Mouse (Mus musculus) heart, postnatal 36 days (tissue): ENCODE data around the gene Ficd. TPM values are rescaled to one million over a fixed set of nuclear protein-coding genes. Genes with fewer than 3 reads are reported as not detected.
"Not testable (repeated sequence)": the region's sequence is repeated elsewhere in the genome, so short reads cannot be mapped to it uniquely, and the experiment has no call there.

Experiments used
- DNase-seq, 2 experiments: peaks; one replicate each; pipeline ENCODE4 v3.0.0; 2021 to 2022
- intact Hi-C: fragments of 180-260 bp; cut with DNase I; formaldehyde crosslinking; loops from one replicate; pipeline ENCODE4 v1.15.1; 2025
- total RNA-seq, 2 experiments: library from RNA; stranded (reverse); gene quantifications; 2 replicates each; pipeline ENCODE4 v1.2.3; 2021

Ficd gene
- total RNA-seq, 2 experiments from 2014 or later = 7.2 to 8.1 TPM

DNA sequence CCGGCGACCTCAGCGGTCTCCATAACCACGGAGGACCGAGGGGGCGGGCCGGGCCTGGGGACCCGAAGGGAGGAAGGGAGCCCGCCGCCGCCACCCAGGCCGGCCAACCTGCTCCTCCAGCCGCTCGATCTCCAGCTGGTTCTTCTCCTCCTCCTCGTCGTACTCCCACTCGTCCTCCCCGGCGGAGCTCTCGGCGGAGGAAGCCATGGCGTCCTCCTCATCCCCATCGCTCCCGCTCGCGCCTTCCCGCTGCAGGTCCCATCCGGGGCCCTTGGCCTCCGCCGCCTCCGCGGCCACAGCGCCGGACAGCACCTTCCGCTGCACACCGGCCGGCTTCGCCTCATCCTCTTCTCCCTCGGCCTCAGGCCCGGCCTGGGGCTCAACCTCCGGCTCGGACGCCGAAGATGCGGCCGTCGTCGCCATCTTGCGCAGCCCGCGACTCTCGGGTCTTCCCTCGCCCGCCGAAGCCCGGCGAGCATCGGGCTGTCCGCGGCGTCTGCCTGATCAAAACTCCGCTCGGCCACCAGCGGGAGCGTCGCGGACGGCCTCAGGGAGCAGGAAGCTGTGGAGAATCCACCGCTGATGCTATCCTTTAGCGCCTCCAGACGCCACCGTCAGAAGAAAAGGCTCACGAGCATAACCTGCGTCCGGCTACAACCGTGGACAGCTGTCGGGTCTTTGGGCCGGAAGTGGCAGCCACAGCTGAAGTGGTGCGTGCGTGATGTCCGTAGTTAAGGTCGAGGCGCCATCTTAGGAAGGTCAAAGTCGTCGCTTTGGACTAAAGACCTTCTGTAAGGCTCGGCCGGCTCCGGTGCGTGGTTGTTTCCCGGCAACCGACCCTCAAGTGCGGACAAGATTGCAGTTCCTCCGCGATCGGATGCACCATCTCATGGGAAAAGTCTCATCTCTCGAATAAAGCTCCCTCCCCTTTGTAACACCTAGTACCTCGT, 35.9 kb downstream of the Ficd start:
- peak; percentile 85 to 94 for DNase-seq
- intact Hi-C loops = loop anchor here (2.0 kb wide), 1 partner anchor 35 kb away; no protein-coding TSS in a partner anchor

DNA sequence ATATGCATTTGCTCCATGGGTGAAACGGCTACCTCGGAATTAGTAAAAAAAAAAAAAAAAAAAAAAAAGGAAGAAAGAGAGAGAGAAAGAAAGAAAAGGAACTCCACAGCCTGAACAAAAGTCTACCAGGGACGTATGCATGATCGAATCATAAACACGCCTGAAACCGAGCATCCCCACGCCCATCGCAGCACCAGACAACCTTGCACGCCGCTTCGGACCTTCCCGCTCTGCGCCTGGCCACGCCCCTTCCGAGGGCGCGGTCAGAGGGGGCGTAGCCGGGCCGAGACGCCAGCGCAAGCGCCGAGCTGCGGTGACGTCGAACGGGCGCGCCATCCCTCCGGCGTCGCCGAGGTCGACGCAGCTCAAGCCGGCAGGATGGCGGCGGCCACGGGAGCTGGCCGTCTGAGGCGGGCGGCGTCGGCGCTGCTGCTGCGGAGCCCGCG, 36.9 kb downstream of the Ficd start, which contains the start of the genes Sart3 and Iscu:
Gene Sart3 (minus strand): TSS at position 61 of the 446 bp plus-strand sequence.
Gene Iscu (plus strand): TSS at position 299 of the 446 bp plus-strand sequence.
- intact Hi-C loops = no loop called here
- peak; percentile 97 for DNase-seq

DNA sequence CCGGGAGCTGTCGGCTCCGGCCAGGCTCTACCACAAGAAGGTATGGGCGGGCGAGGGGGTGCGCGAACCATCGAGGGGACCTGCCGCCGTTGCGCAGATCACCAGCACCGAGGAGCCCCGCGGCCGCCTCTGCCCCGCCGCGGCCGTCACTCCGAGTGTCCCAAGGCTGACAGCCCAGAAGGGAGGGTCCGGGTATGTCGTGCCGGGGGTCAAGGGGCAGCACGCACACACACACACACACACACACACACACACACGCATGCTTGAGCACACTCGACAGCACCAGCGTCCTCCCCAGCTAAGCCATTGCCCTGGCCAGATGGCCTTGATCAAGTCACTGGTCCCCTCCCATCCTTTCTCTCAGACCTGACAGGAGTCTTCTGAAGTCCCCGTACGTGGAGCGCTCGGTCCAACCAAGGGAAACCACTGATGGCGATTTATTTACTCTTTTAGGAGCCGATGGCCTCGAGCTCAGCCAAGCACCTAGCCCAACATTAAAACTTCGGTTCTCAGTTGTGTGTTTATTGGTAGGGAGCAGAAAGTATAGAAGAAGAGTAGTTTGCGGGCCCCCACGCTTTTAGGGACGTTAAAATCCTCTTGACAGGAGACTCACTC, 37.4 kb downstream of the Ficd start:
- no peak for DNase-seq
- intact Hi-C loops = loop anchor here (1.0 kb wide), 3 partner anchors 42 to 181 kb away; no protein-coding TSS in a partner anchor

DNA sequence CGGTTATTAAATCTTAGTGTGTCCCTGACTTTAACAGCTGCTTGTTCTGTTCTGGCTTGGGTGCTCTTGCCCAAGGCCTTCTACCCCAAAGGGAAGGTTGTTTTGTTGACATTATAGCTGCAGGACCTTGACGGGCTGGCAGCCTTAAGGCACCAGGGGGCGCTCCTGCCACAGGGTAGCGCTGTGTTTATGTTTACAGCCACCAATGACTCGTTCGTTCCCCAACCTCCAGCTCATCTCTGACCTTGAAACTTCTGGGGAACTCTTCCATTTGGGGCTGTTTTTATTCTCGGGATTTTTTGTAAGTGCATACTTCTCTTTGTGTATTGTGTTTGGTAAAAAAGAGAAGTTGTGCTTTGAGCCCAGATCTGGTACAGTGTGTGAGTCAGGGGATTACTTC, 38.1 kb downstream of the Ficd start:
- intact Hi-C loops = loop anchor here (1.0 kb wide), 3 partner anchors 42 to 181 kb away; no protein-coding TSS in a partner anchor
- peak; percentile 90 to 92 for DNase-seq

DNA sequence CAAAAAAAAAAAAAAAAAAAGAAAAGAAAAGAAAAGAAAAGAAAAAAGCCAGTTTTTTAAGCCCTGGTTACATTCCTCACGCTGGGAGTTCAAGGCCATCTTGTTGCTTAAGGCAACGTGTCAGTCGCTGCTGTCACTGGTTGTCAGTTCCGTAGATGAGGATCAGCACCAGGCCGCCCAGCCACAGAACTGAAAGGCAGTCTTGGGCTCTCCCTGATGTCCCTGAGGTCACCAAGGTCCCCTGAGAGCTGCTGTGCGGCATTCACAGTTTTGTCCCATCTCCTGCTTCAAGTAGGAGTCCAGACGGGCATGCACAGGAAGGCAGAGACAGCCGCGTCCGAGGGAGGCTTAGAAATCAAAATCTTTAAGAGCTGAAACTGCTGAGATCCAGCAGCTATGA, 40.0 kb downstream of the Ficd start:
- intact Hi-C loops = no loop called here
- DNase-seq = no peak

DNA sequence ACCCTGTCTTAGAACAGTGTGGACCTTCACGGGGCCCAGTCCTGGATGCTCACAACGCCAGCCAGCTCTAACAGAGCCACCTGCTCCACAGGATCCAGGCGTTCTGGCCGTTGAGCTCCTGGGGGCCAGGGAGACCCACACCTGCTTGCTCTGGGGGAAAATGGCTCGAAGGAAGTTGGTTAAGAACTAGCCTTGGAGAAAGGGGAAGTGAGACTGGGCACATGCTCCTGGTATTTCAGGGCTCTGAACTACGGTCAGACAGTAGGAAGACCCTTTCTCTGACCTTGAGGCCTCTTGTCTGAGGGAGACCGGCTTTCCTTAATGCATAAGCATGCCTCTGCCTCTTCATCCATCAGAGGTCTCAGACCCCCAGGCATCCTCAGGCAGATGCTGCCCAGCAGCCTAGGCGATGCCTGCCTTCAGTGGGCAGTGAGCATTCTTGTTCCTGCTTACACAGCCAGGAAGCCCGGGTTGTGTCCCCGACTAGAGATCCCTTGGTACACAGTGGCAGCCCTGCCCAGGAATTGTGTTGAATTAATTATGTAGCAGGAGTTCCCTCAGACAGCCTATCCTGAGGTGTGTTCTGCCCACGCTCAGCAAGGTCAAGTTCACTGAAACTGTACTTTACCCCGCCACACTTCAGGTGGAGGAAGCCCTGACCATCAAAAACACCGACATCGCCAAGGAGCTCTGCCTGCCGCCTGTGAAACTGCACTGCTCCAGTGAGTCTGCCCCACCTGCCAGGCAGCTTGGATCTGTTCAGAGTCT, 40.7 kb downstream of the Ficd start:
- peak in 1 of 2 experiments; percentile 27 for DNase-seq
- intact Hi-C loops = no loop called here

DNA sequence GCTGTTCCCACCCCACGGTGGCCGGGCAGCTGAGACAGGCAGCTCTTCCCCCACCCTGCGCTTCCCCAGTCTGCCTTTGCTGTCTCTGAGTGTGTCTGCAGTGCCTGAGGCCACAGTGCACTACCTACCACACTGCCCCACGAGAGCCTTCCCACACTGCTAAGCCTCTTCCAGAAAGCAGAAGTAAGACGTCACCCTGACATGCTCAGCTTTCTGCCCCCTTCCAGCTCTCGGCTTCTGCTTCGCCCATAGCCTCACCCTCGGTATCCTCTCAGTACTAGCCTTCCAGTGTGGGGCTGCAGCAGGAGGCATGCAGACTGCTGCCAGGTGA, 41.3 kb downstream of the Ficd start:
- no peak for DNase-seq
- intact Hi-C loops = no loop called here

DNA sequence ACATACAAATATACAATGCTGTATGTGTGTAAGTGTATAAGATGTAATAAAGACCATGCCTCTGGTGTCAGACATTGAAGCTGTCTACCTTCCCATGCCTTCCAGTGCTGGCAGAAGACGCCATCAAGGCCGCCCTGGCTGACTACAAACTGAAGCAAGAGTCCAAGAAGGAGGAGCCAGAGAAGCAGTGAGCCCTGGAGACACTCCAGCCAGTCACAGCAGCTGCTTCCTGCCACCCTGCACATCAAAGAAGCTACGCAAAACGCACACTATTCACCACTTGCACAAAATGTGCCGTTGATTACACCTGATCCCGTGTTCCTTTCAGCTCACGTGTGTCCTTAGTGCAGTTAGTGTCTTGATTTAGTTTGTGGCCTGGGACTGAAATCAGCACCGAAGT, 42.1 kb downstream of the Ficd start:
- intact Hi-C loops, DNase-seq: not testable (repeated sequence)

DNA sequence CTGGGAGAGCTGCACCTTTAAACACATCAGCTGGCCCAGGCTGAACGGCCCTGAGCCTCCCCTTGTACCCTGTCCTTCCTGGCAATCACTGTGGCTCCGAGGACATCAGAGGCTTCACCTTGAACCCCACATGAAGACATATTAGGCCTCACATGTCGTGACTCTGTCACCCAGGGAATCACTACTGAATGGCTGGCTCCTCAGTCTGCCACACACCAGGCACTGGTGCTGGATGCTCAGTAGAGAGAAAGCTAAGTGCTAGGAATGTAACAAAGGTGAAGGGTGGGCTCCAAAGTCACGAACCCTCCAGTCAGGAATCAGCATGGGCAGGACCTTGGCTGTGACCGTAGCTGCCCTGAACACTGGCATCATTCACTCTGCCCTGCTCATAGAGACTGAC, 44.0 kb downstream of the Ficd start:
- no peak for DNase-seq
- intact Hi-C loops = no loop called here

DNA sequence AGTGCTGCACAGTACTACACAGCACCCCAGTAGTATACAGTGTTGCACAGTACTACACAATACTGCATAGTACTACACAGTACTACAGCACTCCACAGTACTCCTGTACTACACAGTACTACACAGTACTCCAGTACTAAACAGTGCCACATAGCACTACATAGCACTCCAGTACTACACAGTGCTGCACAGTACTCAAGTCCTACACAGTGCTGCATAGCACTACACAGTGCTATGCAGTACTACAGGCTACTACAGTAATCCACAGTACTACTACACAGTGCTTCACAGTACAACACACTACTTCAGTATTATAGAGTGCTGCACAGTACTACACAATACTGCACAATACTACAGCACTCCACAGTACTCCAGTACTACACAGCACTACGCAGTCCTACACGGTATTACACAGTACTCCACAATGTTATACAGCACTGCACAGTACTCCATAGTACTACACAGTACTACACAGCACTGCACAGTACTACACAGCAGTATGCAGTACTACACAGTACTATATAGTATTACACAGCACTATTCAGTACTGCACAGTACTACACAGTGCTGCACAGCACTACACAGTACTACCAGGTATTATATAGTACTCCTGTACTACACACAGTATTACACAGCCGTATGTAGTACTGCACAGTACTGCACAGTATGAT, 44.6 kb downstream of the Ficd start:
- DNase-seq = no peak
- intact Hi-C loops = no loop called here

DNA sequence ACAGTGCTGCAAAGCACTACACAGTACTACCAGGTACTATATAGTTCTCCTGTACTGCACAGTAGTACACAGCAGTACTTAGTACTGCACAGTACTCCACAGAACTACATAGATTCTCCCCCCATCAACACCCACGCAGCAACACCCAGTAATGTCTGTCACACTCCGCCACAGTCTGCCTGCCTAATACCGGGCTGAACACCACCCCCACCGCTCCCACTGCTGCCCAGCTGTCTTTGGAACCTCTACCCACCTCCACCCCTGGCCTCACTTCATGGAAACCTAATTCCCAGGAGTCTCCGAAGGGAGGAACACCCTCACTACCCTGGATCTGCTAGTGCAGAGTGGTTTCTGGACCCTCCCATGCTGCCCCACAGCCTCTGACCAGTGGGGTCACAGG, 45.2 kb downstream of the Ficd start:
- intact Hi-C loops = no loop called here
- DNase-seq = no peak

DNA sequence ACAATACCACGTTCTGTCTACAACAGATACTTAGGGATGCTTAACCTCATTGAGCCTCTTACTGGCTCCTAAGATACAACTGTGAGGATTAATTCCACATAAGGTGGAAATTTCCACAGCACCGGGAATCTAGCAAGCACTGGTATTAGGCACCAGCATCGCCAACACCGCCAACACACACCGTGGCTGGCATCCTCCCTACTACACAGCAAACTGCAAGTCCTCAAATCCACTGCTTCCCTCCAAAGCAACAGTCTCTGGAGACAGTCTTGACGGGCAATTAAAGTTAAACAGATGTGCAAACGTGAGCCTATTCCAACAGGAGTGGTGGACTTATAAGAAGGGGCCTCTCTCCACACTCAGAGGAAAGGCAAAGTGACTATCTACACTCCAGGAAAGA, 45.7 kb downstream of the Ficd start:
- no peak for DNase-seq
- intact Hi-C loops = no loop called here

DNA sequence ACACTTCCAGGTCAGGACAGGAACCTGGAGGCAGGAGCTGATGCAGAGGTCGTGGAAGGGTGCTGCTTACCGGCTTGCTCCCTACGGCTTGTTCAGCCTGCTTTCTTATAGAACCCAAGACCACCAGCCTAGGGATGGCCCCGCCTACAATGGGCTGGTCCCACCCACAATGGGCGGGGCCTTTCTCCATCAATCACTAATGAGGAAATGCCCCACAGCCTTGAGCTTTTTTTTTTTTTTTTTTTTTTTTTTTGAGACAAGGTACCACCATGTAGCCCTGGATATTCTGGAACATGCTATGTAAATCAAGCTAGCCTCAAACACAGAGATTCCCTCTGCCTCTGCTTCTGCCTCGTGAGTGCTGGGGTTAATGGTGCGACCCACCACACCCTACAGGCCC, 46.3 kb downstream of the Ficd start:
- no peak for DNase-seq
- intact Hi-C loops = no loop called here

DNA sequence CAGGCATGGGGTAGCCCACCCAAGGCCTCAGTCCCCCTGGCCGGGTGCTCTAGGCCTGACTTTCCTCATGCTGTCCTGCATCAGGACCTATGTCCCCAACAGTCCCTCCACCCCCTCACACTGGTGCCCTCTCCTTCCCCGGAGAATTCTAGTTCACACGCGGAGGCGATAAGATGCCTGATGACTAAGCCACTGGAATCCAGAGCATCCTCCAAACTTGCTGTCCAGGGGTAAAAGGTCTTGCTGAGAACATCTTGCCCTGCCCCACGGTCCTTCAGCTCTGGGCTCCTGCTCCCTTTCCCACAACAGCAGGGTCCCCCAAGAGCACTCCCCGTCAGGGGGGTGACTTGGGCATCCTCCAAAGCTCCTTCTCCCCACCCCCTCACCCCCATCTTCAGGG, 47.0 kb downstream of the Ficd start:
- DNase-seq = no peak
- intact Hi-C loops = no loop called here

DNA sequence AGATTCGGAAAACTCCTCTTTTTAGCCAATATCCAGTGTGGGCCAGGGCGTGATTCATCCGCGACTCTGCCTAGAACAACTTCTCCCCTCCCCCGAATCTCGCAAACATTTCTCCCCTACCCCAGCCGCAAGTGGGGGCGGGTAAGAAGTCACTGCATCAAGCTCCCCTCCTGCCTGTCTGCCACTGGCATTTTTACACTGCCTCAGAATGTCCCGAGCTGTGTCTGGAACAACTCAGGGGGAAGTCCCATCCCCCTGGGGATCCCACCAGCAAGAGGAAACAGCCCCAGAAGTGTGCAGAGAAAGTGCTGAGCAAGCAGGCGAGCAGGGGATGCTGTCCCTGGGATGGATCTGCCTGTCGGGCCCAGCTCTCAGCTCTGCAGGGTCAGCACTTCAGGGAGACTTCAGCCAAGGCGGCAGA, 48.0 kb downstream of the Ficd start:
- intact Hi-C loops = no loop called here
- peak; percentile 59 for DNase-seq

DNA sequence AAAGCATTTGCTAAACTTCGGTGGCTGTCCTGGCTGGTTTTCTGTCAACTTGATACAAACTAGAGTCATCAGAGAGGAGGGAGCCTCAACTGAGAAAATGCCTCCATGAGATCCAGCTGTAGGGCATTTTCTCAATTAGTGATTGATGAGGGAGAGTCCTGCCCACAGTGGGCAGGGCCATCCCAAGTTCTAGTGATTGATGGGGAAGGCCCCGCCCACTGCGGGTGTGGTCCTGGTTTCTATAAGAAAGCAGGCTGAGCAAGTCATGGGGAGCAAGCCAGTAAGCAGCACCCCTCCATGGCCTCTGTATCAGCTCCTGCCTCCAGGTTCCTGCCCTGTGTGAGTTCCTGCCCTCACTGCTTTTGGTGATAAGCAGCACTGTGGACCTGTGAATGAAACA, 48.5 kb downstream of the Ficd start:
- intact Hi-C loops, DNase-seq: not testable (repeated sequence)

DNA sequence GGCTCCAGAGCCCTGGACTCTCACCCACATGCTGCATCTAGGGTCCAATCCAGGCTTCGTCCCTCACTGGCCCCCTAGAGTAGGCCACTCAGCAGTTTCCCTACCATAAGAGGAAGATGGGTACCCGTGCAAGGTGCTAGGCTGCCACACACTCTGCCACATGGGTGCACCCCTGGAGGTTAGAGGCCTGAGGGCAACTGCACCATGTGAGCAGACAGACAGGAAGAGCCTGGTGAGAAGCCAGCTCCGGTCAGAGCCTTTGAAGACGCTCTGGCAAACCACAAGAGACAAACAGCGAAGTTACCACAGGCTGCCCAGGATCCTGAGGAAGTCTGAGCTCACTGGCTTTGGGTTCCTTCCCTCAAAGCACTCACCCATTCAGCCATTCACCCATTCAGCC, 51.4 kb downstream of the Ficd start:
- DNase-seq = no peak

DNA sequence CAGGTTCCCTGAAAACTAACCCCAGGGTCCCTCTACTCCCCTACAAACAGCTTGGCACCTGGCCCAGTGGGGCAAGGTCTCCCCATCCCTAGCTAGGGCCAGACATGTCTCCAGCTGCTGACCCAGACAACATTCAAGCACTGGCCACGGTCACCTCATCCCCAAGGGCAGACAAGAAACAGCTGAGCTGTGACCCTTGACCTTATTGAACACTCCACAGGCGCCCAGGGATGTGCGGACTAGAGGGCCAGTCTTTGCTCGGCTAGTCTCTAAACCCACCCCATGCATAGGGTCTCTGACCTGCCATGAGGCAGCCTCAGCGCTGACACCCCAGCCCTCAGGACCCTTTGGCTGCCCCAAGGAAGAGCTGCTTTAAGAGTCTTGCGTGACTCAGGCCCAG, 53.0 kb downstream of the Ficd start:
- intact Hi-C loops = no loop called here
- no peak for DNase-seq

More for the DNA sequence above, 51.4 kb downstream of the Ficd start:
- intact Hi-C loops = no loop called here

DNA sequence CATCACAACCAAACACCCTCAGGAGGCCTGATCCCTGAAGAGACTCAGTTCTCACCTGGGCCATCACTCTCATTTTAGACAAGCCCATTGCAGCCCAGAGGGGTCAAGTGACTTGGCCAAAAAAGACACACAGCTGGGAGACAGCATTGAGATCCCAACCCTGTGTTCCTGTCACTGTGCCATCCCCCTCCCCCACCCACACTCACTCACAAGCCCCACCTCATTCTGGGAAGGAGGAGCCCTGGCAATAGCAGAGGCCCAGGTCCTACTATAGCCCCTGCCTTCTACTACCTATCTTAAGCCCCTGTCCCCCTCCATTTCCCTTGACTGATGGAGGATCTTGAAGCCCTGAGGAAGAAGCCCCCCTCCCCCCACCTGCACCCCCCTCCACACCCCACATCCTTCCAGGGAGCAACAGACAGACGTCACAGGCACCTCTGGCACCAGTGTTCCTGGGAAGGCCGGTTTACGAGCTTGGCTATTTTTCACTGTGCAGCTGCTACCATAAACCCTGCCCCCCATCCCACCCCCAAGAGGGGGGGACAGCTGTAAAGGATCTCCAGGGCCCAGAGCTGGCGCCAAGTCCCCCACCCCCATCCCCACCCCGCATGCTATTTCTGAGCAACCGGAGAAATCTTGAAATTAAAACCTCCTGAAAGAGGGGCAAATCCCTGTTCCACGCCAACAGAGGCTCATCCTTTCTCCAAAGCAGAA, 53.6 kb downstream of the Ficd start:
- no peak for DNase-seq
- intact Hi-C loops = no loop called here
